Mouse (Mus musculus) G1E (cell line): ENCODE results near the gene Bex6.

ENCODE experiments used
- CTCF ChIP-seq: IDR thresholded peaks from 2 replicates; pipeline ENCODE4 v1.5.1; 2012; ENCODE audit warnings: low read depth, low read length, inconsistent platforms, mixed read lengths
- GATA1 ChIP-seq: IDR thresholded peaks from 2 replicates; pipeline ENCODE4 v1.6.1; 2012; ENCODE audit warnings: borderline replicate concordance, low read length, inconsistent platforms, mixed read lengths
- GATA2 ChIP-seq: IDR thresholded peaks from 2 replicates; pipeline ENCODE4 v1.6.1; 2012; ENCODE audit warnings: low read depth, low read length, inconsistent platforms, borderline replicate concordance
- TAL1 ChIP-seq: conservative IDR thresholded peaks from 2 replicates; pipeline ENCODE4 v1.6.1; 2012; ENCODE audit warnings: low read depth, low read length, inconsistent platforms, mixed read lengths

- TF ChIP-seq CTCF (no peak), GATA1 (no peak), GATA2 (no peak), TAL1 (no peak)
These were observed 35.9 kb upstream of the Bex6 start for GRCm38 (mm10) chr16:32143766-32144165.
